In the genomic region with DNA sequence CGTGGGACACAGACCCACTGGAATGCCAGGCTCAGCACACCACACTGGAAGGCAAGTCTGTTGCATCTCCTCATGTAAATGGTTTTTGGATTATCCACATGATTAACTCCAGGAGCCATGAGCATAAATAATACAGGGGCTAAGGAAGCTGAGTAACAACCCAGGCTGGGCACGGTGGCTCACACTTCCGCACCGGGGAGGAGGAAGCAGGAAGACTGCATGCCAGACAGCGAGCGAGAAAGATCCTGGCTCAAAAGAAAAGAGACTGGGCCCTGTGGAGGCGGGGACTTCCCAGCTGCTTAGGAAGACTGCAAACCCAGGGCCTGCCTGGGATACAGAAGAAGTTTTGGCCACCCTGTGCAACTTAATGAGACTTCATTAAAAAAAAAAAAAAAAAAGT, we compare ENCODE assay signal across 7 mouse cellular contexts. TPM values are rescaled to one million over a fixed set of nuclear protein-coding genes. Genes with fewer than 3 reads are reported as not detected.
A peak's percentile ranks its signal among the peaks of the same experiment; 100 is the strongest.
DNase-seq lines count a peak whose midpoint lies in the region; ATAC-seq and TF ChIP-seq lines count a peak whose summit lies in the region.

No protein-coding gene starts in this region.

- DNase-seq in liver, embryonic 11.5 days (ENCODE audit: low spot score), result no peak
- peak; percentile 3 for DNase-seq in embryonic facial prominence, embryonic 11.5 days (ENCODE audit: low spot score)
- peak; percentile 41 to 48 for DNase-seq in kidney, adult 8-10 months
- DNase-seq in spleen, postnatal 14 days (ENCODE audit: low spot score in 2 of 2), result no peak

- no peaks in the 10 kb centered on the region for H3K36me3 ChIP-seq in liver, embryonic 11.5 days (ENCODE audit: control insufficient read depth, insufficient read depth, low read length)
- peaks cover 5% of the 10 kb centered on the region; the same call in 1 of the 2 replicates for H3K36me3 ChIP-seq in liver, embryonic 12.5 days
- no peaks in the 10 kb centered on the region for H3K36me3 ChIP-seq in embryonic facial prominence, embryonic 11.5 days (replicated peaks; ENCODE audit: control insufficient read depth, insufficient read depth, low read depth, low read length)
- H3K36me3 ChIP-seq in macrophage (ENCODE audit: inconsistent target), result no peaks in the 10 kb centered on the region
- H3K36me3 ChIP-seq in intestine, postnatal 0 days (ENCODE audit: control insufficient read depth, insufficient read depth), result no peaks in the 10 kb centered on the region

- H3K4me1 ChIP-seq in liver, embryonic 11.5 days (replicated peaks; ENCODE audit: control insufficient read depth, insufficient read depth, low read length), result peaks cover 13% of the 10 kb centered on the region
- H3K4me1 ChIP-seq in liver, embryonic 12.5 days, result peaks cover 43% of the 10 kb centered on the region
- peaks cover 3% of the 10 kb centered on the region for H3K4me1 ChIP-seq in embryonic facial prominence, embryonic 11.5 days (ENCODE audit: control insufficient read depth, insufficient read depth, low read length)
- peaks cover 5% of the 10 kb centered on the region; the same call in 1 of the 2 replicates for H3K4me1 ChIP-seq in intestine, postnatal 0 days (replicated peaks; ENCODE audit: control insufficient read depth, insufficient read depth, low read length)

- H3K27me3 ChIP-seq in liver, embryonic 11.5 days (replicated peaks; ENCODE audit: control insufficient read depth, insufficient read depth, low read length), result no peaks in the 10 kb centered on the region
- H3K27me3 ChIP-seq in liver, embryonic 12.5 days (replicated peaks), result no peaks in the 10 kb centered on the region
- no peaks in the 10 kb centered on the region for H3K27me3 ChIP-seq in embryonic facial prominence, embryonic 11.5 days (ENCODE audit: control insufficient read depth, insufficient read depth, low read length)
- H3K27me3 ChIP-seq in intestine, postnatal 0 days (replicated peaks; ENCODE audit: control insufficient read depth, insufficient read depth, low read length), result no peaks in the 10 kb centered on the region

- no peak overlapping the region for H3K4me3 ChIP-seq in liver, embryonic 11.5 days (ENCODE audit: low read depth, low read length)
- H3K4me3 ChIP-seq in liver, embryonic 12.5 days, result no peak overlapping the region
- no peak overlapping the region for H3K4me3 ChIP-seq in embryonic facial prominence, embryonic 11.5 days (ENCODE audit: low read depth, low read length)
- H3K4me3 ChIP-seq in macrophage (ENCODE audit: inconsistent target), result no peak overlapping the region
- no peak overlapping the region for H3K4me3 ChIP-seq in intestine, postnatal 0 days (ENCODE audit: low read depth, low read length)

- ATAC-seq in liver, embryonic 11.5 days (replicated peaks; ENCODE audit: low FRiP score), result no peak
- no peak for ATAC-seq in liver, embryonic 12.5 days
- no peak for ATAC-seq in embryonic facial prominence, embryonic 11.5 days (replicated peaks; ENCODE audit: insufficient number of reproducible peaks, low FRiP score, low TSS enrichment, low read depth)
- no peak for ATAC-seq in intestine, postnatal 0 days

- H3K79me2 ChIP-seq in macrophage (ENCODE audit: inconsistent target), result peaks cover 89% of the 10 kb centered on the region

- no peaks in the 10 kb centered on the region for H3K9me3 ChIP-seq in liver, embryonic 11.5 days (ENCODE audit: control insufficient read depth, low read length)
- H3K9me3 ChIP-seq in liver, embryonic 12.5 days (replicated peaks), result 0 out of 2 replicates have a peak, but pooled peaks cover 2% of the 10 kb centered on the region
- H3K9me3 ChIP-seq in embryonic facial prominence, embryonic 11.5 days (replicated peaks; ENCODE audit: control insufficient read depth, low read length), result no peaks in the 10 kb centered on the region; the same call in 1 of the 2 replicates
- no peaks in the 10 kb centered on the region for H3K9me3 ChIP-seq in intestine, postnatal 0 days (ENCODE audit: control insufficient read depth)

- H3K4me2 ChIP-seq in liver, embryonic 11.5 days, result peak overlapping the region; percentile 13; the same call in 1 of the 2 replicates
- H3K4me2 ChIP-seq in liver, embryonic 12.5 days, result no peak overlapping the region; the same call in 1 of the 2 replicates
- H3K4me2 ChIP-seq in embryonic facial prominence, embryonic 11.5 days (ENCODE audit: low read depth, low read length), result no peak overlapping the region
- H3K4me2 ChIP-seq in intestine, postnatal 0 days (replicated peaks; ENCODE audit: low read depth), result no peak overlapping the region

- no peak for TF ChIP-seq CTCF in intestine, postnatal 0 days (IDR thresholded peaks at IDR 0.05; ENCODE audit: low read depth)

- H3K27ac ChIP-seq in liver, embryonic 11.5 days (ENCODE audit: low read depth, low read length), result no peak overlapping the region
- no peak overlapping the region for H3K27ac ChIP-seq in liver, embryonic 12.5 days
- H3K27ac ChIP-seq in embryonic facial prominence, embryonic 11.5 days (replicated peaks; ENCODE audit: low read depth, low read length), result no peak overlapping the region
- peak overlapping the region; percentile 39 for H3K27ac ChIP-seq in macrophage
- no peak overlapping the region for H3K27ac ChIP-seq in intestine, postnatal 0 days (ENCODE audit: low read depth, low read length)

- WGBS in liver, embryonic 11.5 days, result 58% methylated on average over 7 of the region's 7 CpGs
- 47% methylated on average over 7 of the region's 7 CpGs for WGBS in liver, embryonic 12.5 days (ENCODE audit: insufficient replicate concordance)
- 58% methylated on average over 7 of the region's 7 CpGs for WGBS in embryonic facial prominence, embryonic 11.5 days
- WGBS in macrophage (ENCODE audit: missing documents), result 12% methylated on average over 7 of the region's 7 CpGs
- 54% methylated on average over 7 of the region's 7 CpGs for WGBS in intestine, postnatal 0 days

- no peak overlapping the region for H3K9ac ChIP-seq in liver, embryonic 11.5 days (ENCODE audit: low read depth, low read length)
- no peak overlapping the region for H3K9ac ChIP-seq in liver, embryonic 12.5 days
- H3K9ac ChIP-seq in embryonic facial prominence, embryonic 11.5 days (replicated peaks; ENCODE audit: low read length), result no peak overlapping the region
- H3K9ac ChIP-seq in intestine, postnatal 0 days (ENCODE audit: low read depth, low read length), result no peak overlapping the region

RNA-seq across cellular contexts. Expression of a gene that starts 4.3 kb away (rescaled TPM):
- 0.95 and 1.7 TPM in 2 replicates for polyA plus RNA-seq in liver, embryonic 11.5 days (2014; fragmentation: Nextera tagmentation; extraction: Ambion mirVana)
- 0.92 and 1.1 TPM in 2 replicates for polyA plus RNA-seq in liver, embryonic 12.5 days (2016; fragmentation: Nextera tagmentation; extraction: Ambion mirVana)
- polyA plus RNA-seq in embryonic facial prominence, embryonic 11.5 days (2014; fragmentation: Nextera tagmentation; extraction: Ambion mirVana), result 2.6 and 2.8 TPM in 2 replicates
- total RNA-seq in macrophage (2018; cell fraction: chromatin; rRNA removed), result 10 to 100 TPM in 14 of 26 experiments, 1 to 10 TPM in 12; 3.1 to 22.8 (median 10.8) TPM
- total RNA-seq in macrophage (2018; cell fraction: cytosol; rRNA removed), result 10 to 100 TPM; 14.7 to 51.5 (median 32.9) TPM
- 10 to 100 TPM in 21 of 26 experiments, 1 to 10 TPM in 5; 7.7 to 51.0 (median 24.1) TPM for total RNA-seq in macrophage (2018; cell fraction: nucleus; rRNA removed)
- polyA plus RNA-seq in macrophage (2018), result 25.4 to 37.6 TPM (median 25.7 TPM) in 3 replicates
- polyA plus RNA-seq in intestine, postnatal 0 days (2015; fragmentation: Nextera tagmentation; extraction: Ambion mirVana), result 0.43 and 0.63 TPM in 2 replicates

RNA-seq across cellular contexts. Expression of a gene that starts 26.2 kb away (rescaled TPM):
- polyA plus RNA-seq in liver, embryonic 11.5 days (2014; fragmentation: Nextera tagmentation; extraction: Ambion mirVana), result 12.9 and 13.1 TPM in 2 replicates
- polyA plus RNA-seq in liver, embryonic 12.5 days (2016; fragmentation: Nextera tagmentation; extraction: Ambion mirVana), result 10.7 and 10.9 TPM in 2 replicates
- polyA plus RNA-seq in embryonic facial prominence, embryonic 11.5 days (2014; fragmentation: Nextera tagmentation; extraction: Ambion mirVana), result 12.9 and 13.1 TPM in 2 replicates
- 10 to 100 TPM; 37.3 to 76.4 (median 49.9) TPM for total RNA-seq in macrophage (2018; cell fraction: chromatin; rRNA removed)
- total RNA-seq in macrophage (2018; cell fraction: cytosol; rRNA removed), result 10 to 100 TPM; 18.8 to 25.0 (median 21.2) TPM
- total RNA-seq in macrophage (2018; cell fraction: nucleus; rRNA removed), result 10 to 100 TPM; 24.8 to 40.9 (median 32.6) TPM
- polyA plus RNA-seq in macrophage (2018), result 16.4 to 22.4 TPM (median 16.9 TPM) in 3 replicates
- 8.5 and 9.8 TPM in 2 replicates for polyA plus RNA-seq in intestine, postnatal 0 days (2015; fragmentation: Nextera tagmentation; extraction: Ambion mirVana)

RNA-seq across cellular contexts. Expression of a gene that starts 35.5 kb away (rescaled TPM):
- polyA plus RNA-seq in liver, embryonic 11.5 days (2014; fragmentation: Nextera tagmentation; extraction: Ambion mirVana), result 0.64 TPM in 1 of 2 replicates, not detected in the other
- not detected in 2 replicates for polyA plus RNA-seq in liver, embryonic 12.5 days (2016; fragmentation: Nextera tagmentation; extraction: Ambion mirVana)
- not detected in 2 replicates for polyA plus RNA-seq in embryonic facial prominence, embryonic 11.5 days (2014; fragmentation: Nextera tagmentation; extraction: Ambion mirVana)
- total RNA-seq in macrophage (2018; cell fraction: chromatin; rRNA removed), result 1 to 10 TPM in 8 of 26 experiments, not detected in 18; 1.5 to 2.2 (median 2.0) TPM
- not detected for total RNA-seq in macrophage (2018; cell fraction: cytosol; rRNA removed)
- 1 to 10 TPM in 3 of 26 experiments, not detected in 23; 1.2 to 1.8 (median 1.4) TPM for total RNA-seq in macrophage (2018; cell fraction: nucleus; rRNA removed)
- polyA plus RNA-seq in macrophage (2018), result not detected in 3 replicates
- not detected in 2 replicates for polyA plus RNA-seq in intestine, postnatal 0 days (2015; fragmentation: Nextera tagmentation; extraction: Ambion mirVana)

RNA-seq across cellular contexts. Expression of a gene that starts 37.0 kb away (rescaled TPM):
- 558 and 561 TPM in 2 replicates for polyA plus RNA-seq in liver, embryonic 11.5 days (2014; fragmentation: Nextera tagmentation; extraction: Ambion mirVana)
- polyA plus RNA-seq in liver, embryonic 12.5 days (2016; fragmentation: Nextera tagmentation; extraction: Ambion mirVana), result 364 and 370 TPM in 2 replicates
- 476 and 532 TPM in 2 replicates for polyA plus RNA-seq in embryonic facial prominence, embryonic 11.5 days (2014; fragmentation: Nextera tagmentation; extraction: Ambion mirVana)
- 10 to 100 TPM; 10.0 to 72.1 (median 43.9) TPM for total RNA-seq in macrophage (2018; cell fraction: chromatin; rRNA removed)
- total RNA-seq in macrophage (2018; cell fraction: cytosol; rRNA removed), result 100 to 1,000 TPM in 17 of 26 experiments, 10 to 100 TPM in 9; 79.3 to 179 (median 122) TPM
- 10 to 100 TPM; 15.5 to 75.8 (median 38.9) TPM for total RNA-seq in macrophage (2018; cell fraction: nucleus; rRNA removed)
- 79.7 to 207 TPM (median 133 TPM) in 3 replicates for polyA plus RNA-seq in macrophage (2018)
- polyA plus RNA-seq in intestine, postnatal 0 days (2015; fragmentation: Nextera tagmentation; extraction: Ambion mirVana), result 391 and 439 TPM in 2 replicates

RNA-seq across cellular contexts. Expression of a gene that starts 39.9 kb away (rescaled TPM):
- 10.3 and 13.2 TPM in 2 replicates for polyA plus RNA-seq in liver, embryonic 11.5 days (2014; fragmentation: Nextera tagmentation; extraction: Ambion mirVana)
- 5.0 and 5.1 TPM in 2 replicates for polyA plus RNA-seq in liver, embryonic 12.5 days (2016; fragmentation: Nextera tagmentation; extraction: Ambion mirVana)
- 18.0 and 21.8 TPM in 2 replicates for polyA plus RNA-seq in embryonic facial prominence, embryonic 11.5 days (2014; fragmentation: Nextera tagmentation; extraction: Ambion mirVana)
- total RNA-seq in macrophage (2018; cell fraction: chromatin; rRNA removed), result 10 to 100 TPM in 4 of 26 experiments, 1 to 10 TPM in 22; 1.5 to 14.1 (median 5.0) TPM
- 1 to 10 TPM; 1.3 to 4.5 (median 2.8) TPM for total RNA-seq in macrophage (2018; cell fraction: cytosol; rRNA removed)
- 10 to 100 TPM in 1 of 26 experiments, 1 to 10 TPM in 24, under 1 TPM in 1; 0.79 to 11.9 (median 3.8) TPM for total RNA-seq in macrophage (2018; cell fraction: nucleus; rRNA removed)
- polyA plus RNA-seq in macrophage (2018), result 3.7 to 7.5 TPM (median 3.9 TPM) in 3 replicates
- 7.9 and 8.9 TPM in 2 replicates for polyA plus RNA-seq in intestine, postnatal 0 days (2015; fragmentation: Nextera tagmentation; extraction: Ambion mirVana)

Comparison
In these comparisons a context has a peak if more than half of its experiments do, and no peak if none do; other contexts are left out.
1. DNase-seq: peak in embryonic facial prominence, embryonic 11.5 days (single experiment) and kidney, adult 8-10 months (2 of 2); none in liver, embryonic 11.5 days (single experiment) and spleen, postnatal 14 days (0 of 2).